Mouse (Mus musculus): Measurements from ENCODE around the gene Evc.
A peak's percentile ranks its signal among the peaks of the same experiment; 100 is the strongest.

The Evc gene

DNA sequence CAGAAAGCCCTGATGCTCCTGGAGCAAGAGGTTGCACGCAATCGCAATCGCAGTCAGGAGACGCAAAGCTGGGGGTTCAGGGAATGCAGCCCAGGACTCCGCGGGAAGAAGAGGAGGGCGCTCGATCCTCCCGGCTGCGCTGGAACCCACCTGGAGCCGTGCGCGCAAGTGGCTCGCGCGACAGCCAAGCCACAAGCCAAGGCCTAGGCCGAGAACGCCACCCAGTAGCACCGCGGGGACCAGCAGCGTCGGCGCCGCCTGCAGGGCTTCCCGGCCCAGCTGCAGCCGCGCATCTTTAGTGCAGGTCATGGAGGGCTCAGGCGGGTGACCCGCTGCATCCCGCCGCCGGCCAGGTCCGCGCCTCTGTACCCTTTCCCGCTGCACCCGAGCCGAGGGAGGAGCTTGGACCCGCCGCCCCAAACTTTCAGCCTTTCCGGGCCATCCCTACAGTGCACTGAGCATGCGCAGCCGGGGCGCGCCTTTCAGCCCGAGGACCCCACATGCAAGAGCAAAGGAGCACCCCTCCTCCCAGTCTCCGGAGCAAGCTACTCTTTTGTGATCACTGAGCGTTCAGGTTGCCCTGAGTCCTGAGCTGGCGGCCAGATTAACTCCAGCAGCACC is at the start of gene Evc:
Evc (minus strand) TSS at position 410 of the 621 bp plus-strand sequence.
- no peak for DNase-seq (ENCODE audit: low read depth)

DNA sequence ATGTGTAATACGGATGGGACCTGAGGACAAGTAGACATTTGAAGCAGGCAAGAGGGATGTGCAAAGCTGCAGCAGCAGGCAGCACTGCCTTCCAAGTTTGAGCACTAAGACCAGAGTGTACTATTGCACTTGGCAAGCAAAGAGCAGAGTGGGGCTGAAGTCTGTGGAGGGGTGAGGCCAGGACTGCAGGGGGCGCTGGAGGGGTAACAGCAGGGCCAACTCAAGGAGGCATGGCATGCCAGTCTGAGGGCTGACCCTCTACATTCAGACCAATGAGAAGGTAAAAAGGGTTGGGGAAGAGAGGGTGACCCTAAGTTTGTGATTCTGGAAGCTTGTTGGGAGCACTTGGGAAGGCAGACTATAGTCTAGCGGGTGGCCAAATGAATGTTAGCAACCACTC is 46.9 kb upstream of the Evc start:
- DNase-seq (ENCODE audit: low read depth), result no peak

DNA sequence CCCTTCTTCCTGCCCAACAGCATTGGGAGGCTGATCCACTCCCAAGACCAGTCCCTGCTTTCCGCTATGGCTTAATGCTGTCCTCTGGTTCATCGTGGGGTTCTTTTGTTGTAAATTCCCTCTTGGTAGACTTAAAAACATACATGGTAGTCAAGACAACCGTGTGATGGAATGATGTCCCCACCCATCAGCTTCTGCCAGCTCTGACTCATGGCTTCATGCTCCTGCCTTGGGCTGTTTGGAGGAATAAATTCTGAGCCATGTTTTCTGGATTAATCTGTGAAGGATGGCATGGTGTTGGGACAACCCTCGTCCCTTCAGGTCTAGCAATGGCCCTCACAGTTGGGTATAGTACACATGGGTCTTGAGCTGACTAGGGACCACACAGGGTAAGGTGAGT is 43.9 kb upstream of the Evc start:
- DNase-seq (ENCODE audit: low read depth), result no peak

DNA sequence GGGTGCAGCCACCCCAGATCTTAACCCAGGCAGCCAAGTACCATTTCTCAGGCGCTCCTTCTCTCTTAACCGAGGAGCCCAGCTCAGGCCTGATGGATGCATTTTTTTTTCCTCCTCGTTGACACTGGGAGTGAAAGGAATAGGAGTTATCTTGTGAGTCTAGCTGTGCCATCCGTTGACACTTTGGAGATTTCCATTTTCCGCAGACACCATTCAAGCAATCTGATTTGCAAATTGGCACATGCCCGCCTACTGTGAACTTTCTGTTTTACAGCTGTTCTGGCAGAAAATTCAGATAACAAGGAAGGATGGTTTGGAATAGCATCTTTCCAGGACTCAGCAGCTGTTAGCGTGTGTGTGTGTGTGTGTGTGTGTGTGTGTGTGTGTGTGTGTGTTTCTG is 40.7 kb upstream of the Evc start:
- no peak for DNase-seq (ENCODE audit: low read depth)

DNA sequence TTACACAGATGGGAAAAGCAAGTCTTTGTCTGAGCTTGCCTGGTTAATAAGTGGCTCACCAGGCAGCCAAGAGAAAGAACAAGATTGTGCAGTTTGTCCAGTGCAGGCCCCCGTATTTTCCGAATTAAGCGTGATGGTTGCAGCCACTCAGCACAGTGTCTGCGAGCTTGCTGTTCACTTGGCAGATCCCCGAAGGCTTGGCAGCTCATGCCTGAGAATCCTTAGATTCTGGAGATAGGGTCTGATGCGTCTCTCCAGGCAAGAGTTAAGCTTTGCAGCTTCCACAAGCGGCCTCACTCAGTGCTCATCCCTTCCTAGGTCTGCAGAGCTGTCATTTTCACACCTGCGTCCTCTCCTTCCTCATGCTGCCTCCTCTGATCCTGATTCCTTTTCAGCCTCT is 32.1 kb upstream of the Evc start:
- DNase-seq (ENCODE audit: low read depth), result no peak

DNA sequence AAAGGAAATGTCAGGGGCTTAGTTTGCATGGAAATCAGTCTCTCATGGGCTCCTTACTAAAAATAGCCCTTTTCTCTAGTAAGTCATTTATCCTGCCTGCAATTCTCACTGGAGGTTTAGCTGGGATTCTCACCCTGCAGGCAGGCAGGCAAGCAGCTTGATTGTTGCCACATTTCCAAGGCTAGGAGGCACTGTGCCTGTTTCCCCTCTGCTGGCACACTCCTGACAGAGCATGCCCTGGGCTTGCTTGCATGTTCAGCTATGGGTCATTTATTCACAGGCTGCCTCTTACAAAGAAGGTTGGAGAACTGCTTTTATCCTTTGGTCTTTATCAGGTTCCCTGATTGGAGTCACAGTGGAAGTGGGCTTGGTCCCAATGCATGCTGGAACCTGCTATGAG is 29.1 kb upstream of the Evc start:
- no peak for DNase-seq (ENCODE audit: low read depth)

DNA sequence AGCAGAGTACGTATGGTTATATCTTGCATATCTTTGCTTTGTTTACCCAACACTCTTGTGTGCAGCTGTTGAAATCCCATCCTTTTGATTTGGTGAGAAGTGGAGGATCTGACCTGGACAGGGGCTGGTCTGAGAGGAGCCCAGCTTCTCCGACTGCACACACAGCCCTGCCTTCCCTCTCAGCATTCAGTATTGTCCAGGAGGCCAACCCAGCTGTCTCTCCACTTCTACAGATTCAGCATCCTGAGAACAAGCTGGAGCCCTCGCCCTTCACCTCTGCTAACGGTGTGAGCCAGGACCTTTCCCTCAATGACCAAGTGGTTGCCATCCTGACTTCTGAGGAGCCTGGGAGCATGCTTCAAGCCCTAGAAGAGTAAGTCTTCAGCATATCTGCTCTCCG is 26.6 kb upstream of the Evc start:
- no peak for DNase-seq (ENCODE audit: low read depth)

DNA sequence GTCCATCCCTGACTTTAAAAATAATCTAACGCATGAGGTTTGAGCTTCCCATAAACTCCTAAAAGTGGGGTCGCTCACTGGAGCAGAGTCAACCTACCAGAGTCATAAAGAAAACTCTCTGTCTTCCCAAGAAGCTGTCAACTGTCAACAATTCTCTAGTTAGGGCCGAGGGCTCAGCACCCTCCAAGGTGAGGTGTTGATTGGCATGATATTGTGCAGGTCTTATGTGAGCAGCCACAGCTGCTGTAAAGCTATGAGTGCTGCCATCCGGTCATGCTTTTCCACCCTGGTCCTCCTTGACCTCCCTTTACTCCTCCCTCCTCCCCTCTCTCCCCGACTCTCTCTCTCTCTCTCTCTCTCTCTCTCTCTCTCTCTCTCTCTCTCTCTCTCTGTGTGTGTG is 25.9 kb upstream of the Evc start:
- no peak for DNase-seq (ENCODE audit: low read depth)

DNA sequence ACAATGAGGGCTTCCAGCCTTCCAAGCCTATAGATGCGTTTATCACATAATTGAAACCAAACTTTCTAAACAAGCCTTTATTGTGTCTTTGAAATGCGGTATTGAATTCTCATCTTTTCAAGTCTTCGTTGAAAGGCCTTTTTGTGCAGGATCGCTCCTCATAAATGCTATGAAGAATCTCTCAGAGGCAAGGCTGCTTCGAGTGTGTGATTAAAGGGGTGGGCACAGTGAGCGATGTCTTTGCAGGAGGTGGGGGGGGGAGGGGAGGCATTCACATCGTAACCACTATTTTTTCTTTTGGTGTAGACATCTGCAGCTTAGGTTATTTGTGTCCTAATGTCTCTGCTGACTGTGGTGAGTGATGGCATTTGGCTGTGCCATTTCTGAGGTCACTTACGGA is 19.3 kb upstream of the Evc start:
- DNase-seq (ENCODE audit: low read depth), result no peak

DNA sequence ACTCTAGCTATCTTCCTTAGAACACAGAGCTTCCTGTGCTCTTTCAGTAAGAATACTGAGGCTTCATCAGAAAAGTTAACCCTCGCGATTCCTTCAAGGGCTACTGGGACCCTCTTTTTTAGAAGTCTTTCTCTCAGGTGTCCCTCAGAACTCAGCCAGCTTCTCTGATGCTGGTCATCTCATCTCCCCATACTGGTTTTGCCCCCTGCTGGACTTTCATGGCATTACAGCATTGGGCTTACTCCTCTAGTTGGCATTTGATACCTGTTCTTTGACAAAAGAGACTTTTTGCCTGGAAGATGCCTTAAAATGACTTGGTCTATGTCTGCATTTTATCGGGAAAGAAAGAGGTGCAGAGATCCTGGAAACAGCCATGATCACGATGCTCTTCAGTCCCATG is 17.7 kb upstream of the Evc start:
- DNase-seq (ENCODE audit: low read depth), result peak; percentile 5

DNA sequence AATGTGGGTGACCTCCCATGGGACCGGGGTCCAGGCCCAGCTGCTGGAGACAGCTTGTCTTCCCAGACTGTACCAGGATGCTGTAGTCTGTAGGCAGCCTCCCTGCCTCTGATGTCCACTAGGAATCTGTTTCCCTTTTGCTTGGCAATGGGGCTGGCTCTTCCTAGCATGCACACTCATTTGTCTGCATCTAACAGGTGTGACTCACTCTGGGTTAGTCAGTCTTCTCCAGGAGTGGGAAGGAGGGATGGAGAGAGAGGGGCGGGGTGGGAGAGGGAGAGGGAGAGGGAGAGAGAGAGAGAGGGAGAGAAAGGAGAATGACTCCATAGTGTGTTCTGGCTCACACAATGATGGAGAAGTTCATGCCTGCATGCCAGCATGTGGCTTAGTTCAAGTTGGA is 15.1 kb upstream of the Evc start:
- no peak for DNase-seq (ENCODE audit: low read depth)

DNA sequence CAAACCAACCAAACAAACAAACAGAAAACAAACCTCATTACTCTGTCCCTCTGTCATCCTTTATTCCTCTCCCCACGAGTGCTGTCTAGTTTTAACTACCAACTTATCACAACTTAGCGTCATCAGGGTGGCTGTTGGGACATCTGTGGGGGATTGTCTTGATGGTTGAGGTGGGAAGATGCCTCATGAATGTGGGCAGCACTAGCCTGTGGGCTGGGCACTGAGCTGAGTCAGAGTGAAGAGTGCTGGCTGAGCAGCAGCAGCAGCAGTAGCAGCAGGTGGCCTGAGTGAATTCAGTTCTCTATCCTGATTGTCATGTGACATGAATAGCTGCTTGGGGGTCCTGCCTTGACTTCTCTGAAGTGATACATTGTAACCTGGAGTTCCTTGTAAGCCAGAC is 7.3 kb upstream of the Evc start:
- no peak for DNase-seq (ENCODE audit: low read depth)

DNA sequence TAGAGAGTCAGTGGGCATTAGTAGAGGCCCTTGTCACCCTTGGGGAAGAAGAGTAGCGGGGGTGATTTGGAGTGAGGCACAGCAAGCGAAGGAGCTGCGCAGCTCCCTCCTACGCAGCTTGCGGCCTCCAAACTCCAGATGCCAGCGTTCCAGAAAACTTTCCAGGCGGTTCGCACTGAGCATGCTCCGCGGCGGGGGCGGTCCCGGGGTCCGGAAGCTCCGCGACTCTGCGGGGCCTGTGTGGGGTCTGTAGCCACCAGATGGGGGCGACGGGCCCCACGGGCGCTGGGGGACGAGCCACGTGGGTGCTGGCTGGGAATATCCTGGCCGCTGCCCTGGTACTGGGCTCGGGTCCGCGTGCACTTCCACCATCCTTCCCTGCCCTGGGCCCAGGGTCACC is 1.6 kb upstream of the Evc start, which contains the start of gene Evc2:
Evc2 (plus strand) TSS at position 212 of the 400 bp plus-strand sequence.
- DNase-seq (ENCODE audit: low read depth), result no peak

DNA sequence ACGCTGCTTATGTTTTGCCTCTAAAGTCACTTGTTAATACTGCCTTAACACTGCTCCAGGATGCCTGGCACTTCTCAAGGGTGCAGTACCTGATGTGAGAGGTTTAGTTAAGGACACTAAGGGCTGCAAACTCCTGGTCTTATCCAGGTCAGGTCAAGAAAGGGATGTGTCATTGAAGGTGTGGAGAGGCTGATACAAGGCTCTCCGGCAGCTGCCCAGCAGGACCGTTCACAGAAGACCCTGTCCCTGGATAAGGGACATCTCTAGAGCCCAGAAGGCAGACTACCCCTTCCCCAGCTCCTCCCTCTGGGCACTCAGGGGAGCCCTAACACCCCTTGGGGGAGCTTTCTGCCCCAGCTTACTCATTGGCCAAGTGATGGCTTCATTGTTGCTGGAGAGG is 1.0 kb upstream of the Evc start:
- DNase-seq (ENCODE audit: low read depth), result no peak

DNA sequence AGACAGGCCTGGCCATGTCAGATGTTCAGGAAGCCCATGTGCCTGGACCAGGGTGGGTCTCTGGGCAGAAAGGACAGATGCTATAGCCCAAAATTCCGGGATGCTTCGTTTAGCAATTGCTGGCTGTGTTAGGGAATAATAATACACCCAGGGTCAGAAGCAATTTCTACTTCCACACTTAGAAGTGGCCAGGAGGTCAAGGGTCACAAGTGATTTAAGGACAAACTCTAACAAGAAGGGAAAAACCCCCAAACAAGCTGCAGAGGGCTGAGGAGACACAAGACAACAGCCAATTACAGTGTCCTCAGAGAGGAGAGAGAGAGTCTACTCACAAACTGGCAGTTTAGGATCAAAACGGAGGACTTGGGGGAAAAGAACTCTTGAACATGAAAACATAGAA is 1.6 kb downstream of the Evc start:
- DNase-seq (ENCODE audit: low read depth), result no peak

DNA sequence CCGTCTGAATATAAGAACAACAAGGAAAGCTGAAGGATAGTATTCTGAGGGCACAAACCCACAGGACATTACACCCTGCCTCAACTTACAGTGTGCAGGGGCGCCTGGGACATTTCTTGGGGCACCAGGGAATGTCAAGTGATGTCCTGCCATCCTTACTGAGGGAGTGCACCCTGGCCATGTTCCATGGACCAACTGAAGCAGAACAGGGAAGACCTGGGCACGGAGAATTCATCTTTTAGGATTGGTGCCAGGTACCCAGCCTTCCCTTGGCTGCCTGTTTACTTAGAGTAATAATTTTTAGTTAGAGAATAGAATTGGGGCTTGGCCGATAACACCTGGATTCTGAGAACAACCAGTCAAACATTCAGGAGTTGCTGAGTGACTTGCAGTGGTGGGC is 4.6 kb downstream of the Evc start:
- no peak for DNase-seq (ENCODE audit: low read depth)

DNA sequence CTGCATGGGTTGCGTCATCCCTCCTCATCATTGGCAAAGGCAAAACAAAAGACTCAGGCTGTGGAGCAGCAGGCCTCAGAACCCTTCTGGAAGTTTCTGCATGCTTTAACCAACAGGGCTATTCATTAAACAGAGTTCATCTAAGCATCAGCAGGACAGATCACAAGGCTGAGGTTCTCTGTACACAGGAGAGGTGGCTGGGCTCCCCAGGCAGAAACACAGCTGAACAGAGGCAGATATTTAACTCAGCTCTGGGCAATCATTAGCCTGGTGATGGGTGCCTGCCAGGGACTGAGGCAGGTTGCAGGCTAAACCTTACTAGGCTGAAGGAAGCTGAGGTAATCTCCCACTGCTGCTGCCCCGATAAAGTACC is 5.6 kb downstream of the Evc start:
- no peak for DNase-seq (ENCODE audit: low read depth)

DNA sequence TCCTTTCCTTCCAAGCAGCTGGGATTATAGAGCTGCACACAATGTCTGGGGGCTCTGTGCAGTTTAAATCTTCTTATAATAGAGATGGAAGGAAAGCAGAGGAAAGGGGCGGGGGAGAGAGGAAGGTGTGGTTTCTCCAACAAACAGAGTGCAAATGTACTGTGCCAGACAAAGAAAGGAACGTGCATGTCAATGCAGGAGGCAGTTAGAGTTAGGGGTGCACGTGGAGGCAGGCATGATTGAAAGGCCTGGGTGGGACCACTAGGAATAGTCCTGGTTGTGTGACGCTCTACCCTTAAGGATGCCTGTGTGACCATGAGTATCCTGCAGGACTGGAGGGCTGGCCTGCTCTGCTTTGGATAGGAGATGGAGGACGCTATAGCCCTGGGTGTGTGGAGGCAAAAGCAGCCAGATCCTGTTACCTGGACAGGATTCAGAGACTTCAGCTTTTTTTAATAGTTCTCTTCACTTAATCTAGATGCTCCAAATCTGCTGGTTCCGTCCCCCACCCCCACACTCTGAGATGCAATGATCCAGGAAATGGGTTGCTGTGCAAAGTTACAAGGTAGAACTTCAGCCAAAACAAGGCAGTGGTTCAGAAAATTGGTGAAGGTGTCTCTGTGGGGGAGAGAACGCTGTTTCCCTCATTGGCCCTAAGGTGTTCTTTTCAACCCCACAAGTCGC is 6.1 kb downstream of the Evc start:
- no peak for DNase-seq (ENCODE audit: low read depth)

DNA sequence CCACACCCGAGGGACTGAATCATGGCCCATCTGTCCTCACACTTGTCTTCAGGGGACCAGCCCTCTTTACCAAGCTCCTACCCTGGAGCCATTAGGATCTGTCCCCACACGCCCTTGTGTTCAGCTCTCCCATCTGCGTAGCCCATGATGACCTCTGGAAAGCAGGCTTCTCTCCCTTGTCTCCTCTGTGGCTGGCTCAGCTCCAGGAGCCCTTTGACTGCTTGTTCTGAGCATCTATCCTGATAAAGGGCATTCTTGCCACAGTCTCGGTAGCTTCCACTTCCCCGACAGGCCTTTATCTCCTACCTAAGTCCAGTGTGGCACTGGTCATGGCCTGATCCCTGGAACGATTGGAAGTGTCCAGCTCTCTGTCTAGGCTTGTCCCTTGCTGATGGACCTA is 10.0 kb downstream of the Evc start:
- no peak for DNase-seq (ENCODE audit: low read depth)

DNA sequence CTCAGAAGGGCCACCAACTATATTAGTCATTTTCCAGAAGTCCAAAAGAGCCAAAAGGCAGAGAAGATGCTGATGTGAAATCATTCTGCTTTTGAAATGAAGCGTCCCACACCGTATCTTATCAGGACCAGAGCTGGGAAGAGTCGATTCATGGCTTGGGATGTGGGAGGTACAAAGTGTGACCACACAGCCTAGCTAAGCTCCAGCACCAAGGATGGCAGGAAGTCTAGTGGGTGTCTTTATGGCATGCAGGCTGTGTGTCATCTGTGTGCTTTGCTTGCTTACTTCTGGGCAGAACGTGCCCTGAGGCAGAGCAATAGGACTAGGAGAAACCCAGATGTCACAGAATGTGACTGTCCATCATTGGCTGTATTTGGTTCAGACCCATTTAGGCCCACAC is 15.9 kb downstream of the Evc start:
- DNase-seq (ENCODE audit: low read depth), result no peak

DNA sequence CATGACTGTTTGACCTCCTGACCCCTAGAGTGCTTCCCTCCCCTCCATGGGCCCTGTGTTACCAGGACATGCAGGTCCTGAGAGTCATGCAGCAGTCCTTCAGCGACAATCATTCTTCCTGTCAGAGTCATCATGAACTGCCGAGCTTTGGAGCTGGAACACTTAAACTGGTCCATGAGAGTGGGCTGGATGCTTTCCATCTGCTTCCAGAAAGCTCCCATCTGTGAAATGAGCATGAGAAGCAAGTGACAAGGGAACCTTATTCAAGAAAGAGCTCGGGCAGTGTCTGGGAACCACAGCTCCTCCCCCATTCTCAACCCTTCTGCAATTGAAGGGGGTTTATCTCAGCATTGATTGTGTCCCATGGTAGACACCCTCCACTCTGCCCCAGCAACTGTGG is 16.5 kb downstream of the Evc start:
- no peak for DNase-seq (ENCODE audit: low read depth)

DNA sequence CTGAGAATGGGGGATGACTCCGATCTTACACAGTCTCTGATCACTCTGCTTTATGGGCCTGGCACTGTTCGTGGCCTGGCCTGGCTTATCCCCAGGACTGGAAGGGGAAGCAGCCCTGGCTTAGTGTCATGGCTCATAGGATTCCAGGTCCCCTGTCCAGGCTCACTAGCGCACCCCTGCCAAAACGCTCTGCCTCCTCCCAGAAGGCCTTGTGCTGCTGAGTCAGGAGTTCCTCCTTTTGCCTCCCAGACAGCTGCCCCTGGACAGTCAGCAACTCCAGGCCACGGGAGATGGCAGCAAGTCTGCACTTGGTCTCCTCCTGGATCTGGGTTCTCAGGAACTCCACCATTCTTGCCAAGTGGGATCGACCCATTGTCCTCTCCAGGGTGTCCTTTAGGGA is 18.0 kb downstream of the Evc start:
- no peak for DNase-seq (ENCODE audit: low read depth)

DNA sequence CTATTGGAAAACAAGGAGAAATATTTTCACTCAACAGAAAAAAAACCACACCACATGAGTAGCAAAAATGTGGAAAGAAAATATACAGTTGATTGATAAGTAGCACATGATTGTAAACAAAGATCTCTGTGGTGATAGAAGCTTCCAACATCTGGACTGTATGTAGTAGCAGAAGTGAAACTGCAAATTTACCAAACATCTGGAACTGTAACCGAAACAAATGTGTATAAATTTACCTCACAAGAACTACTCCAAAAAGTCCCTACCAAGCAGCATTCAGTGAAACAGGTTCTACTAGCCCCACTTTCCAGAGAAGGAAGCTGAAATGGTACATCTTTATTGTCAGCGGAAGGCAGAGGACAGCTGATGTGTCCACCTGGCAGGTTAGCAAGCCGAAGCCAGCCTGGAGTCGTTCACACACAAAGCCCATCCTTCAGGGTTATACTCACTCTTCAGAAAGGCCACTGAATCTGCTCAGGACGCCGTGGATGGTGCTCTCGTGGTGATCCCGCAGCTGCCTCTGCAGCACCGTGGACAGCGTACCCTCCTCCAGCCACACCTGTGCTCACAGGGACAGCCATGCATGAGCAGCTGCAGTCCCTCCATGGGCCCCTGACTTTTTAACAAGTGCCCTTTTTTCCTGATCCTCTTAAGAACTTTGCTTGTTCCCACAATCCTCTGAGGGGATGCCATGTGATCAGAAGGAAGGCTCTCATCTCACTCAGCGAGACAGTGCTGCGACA is 23.5 kb downstream of the Evc start:
- no peak for DNase-seq (ENCODE audit: low read depth)

DNA sequence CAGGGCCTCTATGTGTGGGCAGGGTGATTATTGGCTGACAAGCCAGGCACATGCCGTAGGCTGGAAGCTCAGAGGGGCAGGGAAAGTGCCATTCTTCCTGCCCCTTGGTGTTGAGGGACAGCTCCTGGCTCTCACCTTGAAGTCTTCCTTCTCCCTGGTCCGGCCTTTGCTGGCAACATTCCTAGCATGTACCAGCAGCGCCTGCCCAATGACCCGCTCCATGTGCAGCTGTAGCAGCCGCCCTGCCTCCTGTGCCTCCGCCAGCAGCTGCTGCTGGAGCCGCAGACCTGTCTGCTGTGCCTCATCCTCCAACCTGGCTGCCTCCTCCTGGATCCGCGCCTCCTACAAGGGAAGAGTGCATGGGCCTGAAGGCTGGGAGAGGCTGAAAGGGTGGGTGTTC is 26.7 kb downstream of the Evc start:
- DNase-seq (ENCODE audit: low read depth), result no peak
